Mouse (Mus musculus) midbrain, postnatal 0 days (tissue): ENCODE measurements around the gene Nkiras1. TPM values are rescaled to one million over a fixed set of nuclear protein-coding genes. Genes with fewer than 3 reads are reported as not detected.
"Not testable (repeated sequence)": the region's sequence is repeated elsewhere in the genome, so short reads cannot be mapped to it uniquely, and the experiment has no call there.

Experiments
- ATAC-seq: fragments of 200-750 bp; cut with Nextera tagmentation; 2 replicates; pipeline ENCODE4 v1.8.0; 2017; ENCODE audit warnings: moderate number of reproducible peaks, mild to moderate bottlenecking, moderate TSS enrichment, moderate library complexity; ENCODE audit not compliant: low FRiP score
- DNase-seq: peaks from one replicate; pipeline ENCODE4 v3.0.0-alpha.2; 2015; ENCODE audit warnings: low spot score
- H3K27ac ChIP-seq: fragments of 300-500 bp; sonication (generic); 2 replicates; pipeline ENCODE4 v1.5.1; 2014; ENCODE audit warnings: low read depth, mild to moderate bottlenecking, low read length, mixed read lengths
- H3K27me3 ChIP-seq: fragments of 300-500 bp; sonication (generic); 2 replicates; pipeline ENCODE4 v1.6.1; 2014; ENCODE audit warnings: low read length, control low read depth, mixed read lengths; ENCODE audit not compliant: insufficient read depth
- H3K36me3 ChIP-seq: fragments of 300-500 bp; sonication (generic); 2 replicates; pipeline ENCODE4 v1.6.1; 2014; ENCODE audit warnings: low read length, control low read depth, mixed read lengths; ENCODE audit not compliant: insufficient read depth
- H3K4me1 ChIP-seq: fragments of 300-500 bp; sonication (generic); 2 replicates; pipeline ENCODE4 v1.6.1; 2014; ENCODE audit warnings: mild to moderate bottlenecking, control low read depth, antibody characterized with exemption, low read length, mixed read lengths; ENCODE audit not compliant: insufficient read depth
- H3K4me2 ChIP-seq: fragments of 300-500 bp; sonication (generic); 2 replicates; pipeline ENCODE4 v1.6.1; 2014; ENCODE audit warnings: low read depth, mild to moderate bottlenecking, low read length, mixed read lengths; ENCODE audit not compliant: poor library complexity, severe bottlenecking
- H3K4me3 ChIP-seq: fragments of 300-500 bp; sonication (generic); 2 replicates; pipeline ENCODE4 v1.5.1; 2014; ENCODE audit warnings: low read depth, mild to moderate bottlenecking, low read length, moderate library complexity
- H3K9ac ChIP-seq: fragments of 300-500 bp; sonication (generic); replicated peaks from 2 replicates; pipeline ENCODE4 v1.6.1; 2014; ENCODE audit warnings: mild to moderate bottlenecking, low read length, moderate library complexity, mixed read lengths; ENCODE audit not compliant: poor library complexity, severe bottlenecking
- H3K9me3 ChIP-seq: fragments of 300-500 bp; sonication (generic); 2 replicates; pipeline ENCODE4 v1.6.1; 2016; ENCODE audit warnings: low read length, control low read depth
- CTCF ChIP-seq: IDR thresholded peaks from 2 replicates; pipeline ENCODE4 v1.5.1; 2016; ENCODE audit warnings: antibody characterized with exemption, mild to moderate bottlenecking
- WGBS: fragments of 180-500 bp; shearing (Covaris S2); extraction: QIAGEN DNeasy Blood & Tissue Kit; methylation state at CpG from one replicate; pipeline ENCODE4 v1.1.7; 2014; 5-methylcytosine and 5-hydroxymethylcytosine counted together
- polyA plus RNA-seq: library from polyadenylated mRNA; unstranded; fragments of >200 nt; fragmentation: Nextera tagmentation; extraction: Ambion mirVana; gene quantifications from 2 replicates; pipeline ENCODE4 v1.2.1, GENCODE M21; 2015
- total RNA-seq: library from RNA; depleted of rRNA; stranded (reverse); fragments of >200 nt; gene quantifications from 2 replicates; pipeline ENCODE4 v1.2.3, GENCODE M21; 2014; rRNA removed

Nkiras1 gene
- 24.4 and 27.0 TPM in 2 replicates for total RNA-seq
- 61.2 and 65.3 TPM in 2 replicates for polyA plus RNA-seq

DNA sequence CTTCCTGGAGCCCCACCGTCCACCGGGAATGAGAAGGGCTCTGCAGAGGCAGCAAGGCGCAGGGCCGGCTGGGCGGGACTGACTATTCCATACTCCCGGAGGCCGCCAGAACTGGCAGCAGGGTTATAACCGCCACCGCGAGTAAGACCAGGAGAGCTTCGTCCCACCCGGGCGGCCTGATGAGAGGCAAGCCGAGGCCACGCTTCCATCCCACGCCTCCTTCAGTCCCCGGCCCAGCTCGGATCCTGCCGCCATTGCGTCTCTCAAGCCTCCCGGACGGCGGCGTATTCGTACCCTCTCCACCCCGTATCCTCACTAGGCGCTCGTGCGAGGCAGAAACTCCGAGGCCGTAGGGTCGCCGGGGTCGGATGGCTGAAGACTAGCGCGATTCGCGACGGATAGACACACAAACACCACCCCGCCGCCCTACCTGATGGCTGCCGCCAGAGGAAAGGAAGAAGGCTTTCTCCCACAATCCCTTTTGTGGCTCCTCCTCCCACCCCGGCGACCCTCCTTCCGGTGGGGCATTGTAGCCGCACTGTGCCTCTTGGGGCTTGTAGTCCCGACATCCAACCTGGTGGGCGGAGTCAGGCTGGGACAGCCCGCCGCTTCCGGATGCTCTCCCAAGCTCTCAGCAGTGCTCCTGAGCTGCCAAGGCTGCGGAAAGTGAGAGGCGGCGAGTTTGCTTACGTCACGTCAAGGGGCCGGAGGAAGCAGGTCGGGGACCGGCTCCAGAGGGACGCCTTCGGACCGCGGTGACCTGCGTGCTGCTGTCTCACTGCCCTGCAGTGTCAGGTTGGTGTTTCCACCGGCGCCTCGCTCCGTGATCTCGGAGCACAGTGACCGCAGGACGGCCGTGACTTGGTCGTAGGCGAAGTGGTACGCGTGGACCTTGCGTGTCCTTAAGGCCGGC, at the start of gene Nkiras1, which contains the start of gene Rpl15:
Gene Nkiras1 (plus strand): TSS at position 608 of the 913 bp plus-strand sequence.
Gene Rpl15 (minus strand): TSS at position 863 of the 913 bp plus-strand sequence.
- peak; percentile 99 for ATAC-seq
- H3K4me3 ChIP-seq = peak within 1 kb of the TSS; percentile 88
- peak; percentile 99 for DNase-seq
- H3K4me2 ChIP-seq = peak within 1 kb of the TSS; percentile 59
- TF ChIP-seq CTCF = peak; percentile 53
- H3K27ac ChIP-seq = peak within 1 kb of the TSS; percentile 87
- H3K9ac ChIP-seq = peak within 1 kb of the TSS; percentile 97
- no peaks in the 10 kb centered on the region for H3K9me3 ChIP-seq
- no peaks in the 10 kb centered on the region for H3K27me3 ChIP-seq
- peaks cover 2% of the 10 kb centered on the region; the same call in 1 of the 2 replicates for H3K4me1 ChIP-seq
- WGBS = under 1% methylated on average over 78 of the region's 78 CpGs
- no peaks in the 10 kb centered on the region for H3K36me3 ChIP-seq

DNA sequence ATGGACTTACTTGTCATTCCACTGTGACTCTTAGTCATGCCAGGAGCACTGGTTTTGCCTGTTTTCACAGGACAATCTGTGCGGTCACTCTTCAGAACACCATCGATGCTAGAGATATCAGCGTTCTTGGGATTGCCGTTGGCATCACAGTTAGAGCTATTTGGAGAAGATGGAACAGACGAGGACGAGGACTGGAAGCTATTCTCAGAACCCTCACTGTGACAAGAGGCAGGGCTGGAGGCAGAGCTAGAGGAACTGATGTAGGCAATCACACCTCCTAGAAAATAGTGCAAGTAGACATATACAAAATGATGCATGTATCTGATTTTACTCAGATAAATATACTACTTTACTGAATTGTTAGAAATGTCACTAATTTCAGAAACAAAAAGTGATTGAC, 49.0 kb upstream of the Nkiras1 start:
- Histone ChIP-seq H3K9ac (no peak overlapping the region), H3K27ac (no peak overlapping the region), H3K4me2 (no peak overlapping the region), H3K27me3 (no peaks in the 10 kb centered on the region), H3K9me3 (no peaks in the 10 kb centered on the region), H3K4me3 (no peak overlapping the region), H3K4me1 (no peaks in the 10 kb centered on the region), H3K36me3 (no peaks in the 10 kb centered on the region)
- DNase-seq = no peak
- WGBS = 94% methylated on average over 6 of the region's 6 CpGs
- no peak for TF ChIP-seq CTCF
- no peak for ATAC-seq

DNA sequence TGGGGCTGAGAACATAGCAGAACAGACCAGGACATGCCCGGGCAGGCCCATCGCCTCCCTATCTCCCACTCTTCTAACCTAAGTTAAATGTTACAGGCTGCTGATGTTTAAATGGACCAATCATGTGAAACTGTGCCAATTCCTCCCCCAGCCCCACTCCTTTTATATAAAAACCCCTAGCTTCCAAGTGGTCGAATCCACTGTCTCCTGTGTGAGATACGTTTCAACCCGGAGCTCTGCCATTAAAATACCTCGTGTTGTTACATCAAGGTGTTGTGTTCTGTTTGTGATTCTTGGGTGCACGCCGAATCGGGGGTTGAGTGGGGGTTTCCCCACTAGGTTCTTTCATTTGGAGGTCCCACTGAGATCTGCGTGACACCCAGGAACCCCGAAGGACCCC, 45.5 kb upstream of the Nkiras1 start:
- H3K36me3 ChIP-seq, H3K27me3 ChIP-seq, H3K4me2 ChIP-seq, H3K4me1 ChIP-seq, H3K27ac ChIP-seq, DNase-seq, ATAC-seq, H3K9me3 ChIP-seq, H3K4me3 ChIP-seq, H3K9ac ChIP-seq: not testable (repeated sequence)
- WGBS = 98% methylated on average over 11 of the region's 11 CpGs

DNA sequence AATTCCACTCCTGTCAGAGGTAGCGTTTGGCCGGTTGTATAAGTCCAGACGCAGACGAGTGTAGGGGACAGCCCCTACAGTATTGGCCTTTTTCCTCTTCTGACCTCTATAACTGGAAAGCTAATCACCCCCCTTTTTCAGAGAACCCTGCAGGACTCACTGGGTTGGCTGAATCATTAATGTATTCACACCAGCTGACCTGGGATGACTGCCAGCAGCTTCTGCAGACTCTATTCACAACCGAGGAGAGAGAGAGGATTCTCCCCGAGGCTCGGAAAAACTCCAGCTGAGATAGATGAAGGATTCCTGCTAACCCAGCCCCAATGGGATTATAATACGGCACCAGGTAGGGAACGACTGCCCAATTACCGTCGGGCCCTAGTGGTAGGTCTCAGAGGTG, 44.8 kb upstream of the Nkiras1 start:
- H3K27me3 ChIP-seq, H3K9me3 ChIP-seq, H3K27ac ChIP-seq, H3K4me3 ChIP-seq, H3K36me3 ChIP-seq, H3K9ac ChIP-seq, H3K4me2 ChIP-seq, H3K4me1 ChIP-seq, ATAC-seq: not testable (repeated sequence)
- DNase-seq = peak; percentile 14
- WGBS = 32% methylated on average over 11 of the region's 11 CpGs
- TF ChIP-seq CTCF = peak; percentile 21; the same call in 1 of the 2 replicates

DNA sequence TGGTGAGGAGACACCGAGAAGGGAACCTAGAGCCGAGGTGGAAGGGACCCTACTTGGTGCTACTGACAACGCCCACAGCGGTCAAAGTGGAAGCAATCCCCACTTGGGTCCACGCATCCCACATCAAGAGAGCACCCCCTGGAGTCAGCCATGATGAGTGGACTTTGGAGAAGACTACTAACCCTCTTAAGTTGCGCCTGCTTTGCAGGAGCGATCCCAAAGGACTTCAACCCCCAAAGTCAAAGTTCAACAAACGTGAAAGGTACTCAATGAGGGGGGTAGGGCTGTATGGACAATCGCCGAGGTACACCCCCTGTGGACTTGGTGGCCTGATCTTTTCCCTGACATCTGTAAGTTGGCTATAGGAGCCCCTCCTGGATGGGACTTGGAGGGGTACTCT, 41.2 kb upstream of the Nkiras1 start:
- not testable (repeated sequence) for H3K27ac ChIP-seq
- WGBS = 93% methylated on average over 10 of the region's 10 CpGs

DNA sequence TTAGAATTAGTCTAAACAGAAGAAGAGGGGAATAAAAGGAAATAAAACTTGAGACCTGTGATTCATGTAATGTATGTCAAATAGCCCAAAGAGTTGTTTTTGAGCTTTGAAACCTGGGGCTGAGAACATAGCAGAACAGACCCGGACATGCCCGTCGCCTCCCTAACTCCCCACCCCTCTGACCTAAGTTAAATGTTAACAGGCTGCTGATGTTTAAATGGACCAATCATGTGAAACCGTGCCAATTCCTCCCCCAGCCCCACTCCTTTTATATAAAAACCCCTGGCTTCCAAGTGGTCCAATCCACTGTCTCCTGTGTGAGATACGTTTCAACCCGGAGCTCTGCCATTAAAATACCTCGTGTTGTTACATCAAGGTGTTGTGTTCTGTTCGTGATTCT, 39.1 kb upstream of the Nkiras1 start:
- H3K4me3 ChIP-seq, H3K9ac ChIP-seq, H3K4me2 ChIP-seq, H3K4me1 ChIP-seq, H3K27me3 ChIP-seq, DNase-seq, H3K36me3 ChIP-seq, H3K9me3 ChIP-seq, H3K27ac ChIP-seq, ATAC-seq: not testable (repeated sequence)
- 95% methylated on average over 8 of the region's 8 CpGs for WGBS

More for the DNA sequence above, 41.2 kb upstream of the Nkiras1 start:
- not testable (repeated sequence) for DNase-seq, H3K4me3 ChIP-seq, H3K4me2 ChIP-seq, H3K9me3 ChIP-seq, H3K9ac ChIP-seq, H3K27me3 ChIP-seq, H3K4me1 ChIP-seq, ATAC-seq, H3K36me3 ChIP-seq
